Mouse (Mus musculus) embryonic facial prominence, embryonic 10.5 days (tissue): Measurements from ENCODE around the gene Notch2. TPM values are rescaled to one million over a fixed set of nuclear protein-coding genes. Genes with fewer than 3 reads are reported as not detected.

Experiments used
- DNase-seq: peaks from one replicate; pipeline ENCODE4 v3.0.0-alpha.2; 2017; ENCODE audit warnings: low spot score
- H3K27ac ChIP-seq: fragments of 300-500 bp; sonication (generic); replicated peaks from 2 replicates; pipeline ENCODE4 v1.5.1; 2016; ENCODE audit warnings: mild to moderate bottlenecking
- H3K27me3 ChIP-seq: fragments of 300-500 bp; sonication (generic); replicated peaks from 2 replicates; pipeline ENCODE4 v1.6.1; 2016; ENCODE audit warnings: low read depth, mild to moderate bottlenecking; ENCODE audit not compliant: poor library complexity, severe bottlenecking
- H3K36me3 ChIP-seq: fragments of 300-500 bp; sonication (generic); replicated peaks from 2 replicates; pipeline ENCODE4 v1.6.1; 2016; ENCODE audit warnings: mild to moderate bottlenecking, moderate library complexity
- H3K4me1 ChIP-seq: fragments of 300-500 bp; sonication (generic); 2 replicates; pipeline ENCODE4 v1.6.1; 2016
- H3K4me3 ChIP-seq: fragments of 300-500 bp; sonication (generic); 2 replicates; pipeline ENCODE4 v1.5.1; 2016; ENCODE audit warnings: mild to moderate bottlenecking, moderate library complexity
- H3K9me3 ChIP-seq: fragments of 300-500 bp; sonication (generic); 2 replicates; pipeline ENCODE4 v1.6.1; 2016; ENCODE audit warnings: mild to moderate bottlenecking
- WGBS: fragments of 180-500 bp; shearing (Covaris S2); methylation state at CpG from one replicate; pipeline ENCODE4 v1.1.7; 2016; 5-methylcytosine and 5-hydroxymethylcytosine counted together
- polyA plus RNA-seq: library from polyadenylated mRNA; unstranded; fragments of >200 nt; fragmentation: Nextera tagmentation; extraction: Ambion mirVana; gene quantifications from 2 replicates; pipeline ENCODE4 v1.2.1, GENCODE M21; 2016

Notch2 gene
- polyA plus RNA-seq, 1 experiment from 2014 or later, result 22.0 TPM

GRCm38 (mm10) chr3:98089702-98090101 is 76.4 kb downstream of the Notch2 start:
- 0 out of 2 replicates have a peak overlapping the region, but pooled peaks have one; percentile 40 for H3K27ac ChIP-seq
- H3K9me3 ChIP-seq, result no peaks in the 10 kb centered on the region
- peaks cover 65% of the 10 kb centered on the region for H3K4me1 ChIP-seq
- 78% methylated on average over 5 of the region's 5 CpGs for WGBS
- H3K36me3 ChIP-seq, result peaks cover 55% of the 10 kb centered on the region
- no peak overlapping the region for H3K4me3 ChIP-seq
- no peak for DNase-seq
- H3K27me3 ChIP-seq, result no peaks in the 10 kb centered on the region

GRCm38 (mm10) chr3:98090129-98090528 is 76.8 kb downstream of the Notch2 start:
- H3K27ac ChIP-seq, result 0 out of 2 replicates have a peak overlapping the region, but pooled peaks have one; percentile 40

GRCm38 (mm10) chr3:98092680-98093370 is 79.5 kb downstream of the Notch2 start:
- no peak for DNase-seq
- Histone ChIP-seq H3K36me3 (peaks cover 58% of the 10 kb centered on the region), H3K27me3 (no peaks in the 10 kb centered on the region), H3K4me3 (no peak overlapping the region), H3K4me1 (peaks cover 41% of the 10 kb centered on the region), H3K9me3 (no peaks in the 10 kb centered on the region), H3K27ac (no peak overlapping the region)
- 82% methylated on average over 10 of the region's 10 CpGs for WGBS

More at GRCm38 (mm10) chr3:98090129-98090528, 76.8 kb downstream of the Notch2 start:
- 86% methylated on average over 8 of the region's 8 CpGs for WGBS
- no peak for DNase-seq
- Histone ChIP-seq H3K36me3 (peaks cover 51% of the 10 kb centered on the region), H3K4me3 (no peak overlapping the region), H3K27me3 (no peaks in the 10 kb centered on the region), H3K4me1 (peaks cover 65% of the 10 kb centered on the region), H3K9me3 (no peaks in the 10 kb centered on the region)

GRCm38 (mm10) chr3:98093954-98094353 is 80.6 kb downstream of the Notch2 start:
- peaks cover 39% of the 10 kb centered on the region for H3K4me1 ChIP-seq
- DNase-seq, result no peak
- H3K9me3 ChIP-seq, result no peaks in the 10 kb centered on the region
- 66% methylated on average over 5 of the region's 5 CpGs for WGBS
- H3K4me3 ChIP-seq, result no peak overlapping the region
- no peaks in the 10 kb centered on the region for H3K27me3 ChIP-seq
- H3K36me3 ChIP-seq, result peaks cover 60% of the 10 kb centered on the region
- H3K27ac ChIP-seq, result no peak overlapping the region

- no peaks in the 10 kb centered on the region for H3K27me3 ChIP-seq
- 85% methylated on average over 17 of the region's 17 CpGs for WGBS
- H3K36me3 ChIP-seq, result peaks cover 65% of the 10 kb centered on the region
- no peak overlapping the region for H3K4me3 ChIP-seq
- 0 out of 2 replicates have a peak overlapping the region, but pooled peaks have one; percentile 7 for H3K27ac ChIP-seq
- no peak for DNase-seq
- H3K4me1 ChIP-seq, result peaks cover 33% of the 10 kb centered on the region
- no peaks in the 10 kb centered on the region for H3K9me3 ChIP-seq
These were observed 81.6 kb downstream of the Notch2 start for GRCm38 (mm10) chr3:98094629-98095583.

GRCm38 (mm10) chr3:98096981-98097380 is 83.7 kb downstream of the Notch2 start:
- Histone ChIP-seq H3K4me3 (no peak overlapping the region), H3K27ac (no peak overlapping the region), H3K4me1 (peaks cover 42% of the 10 kb centered on the region), H3K27me3 (no peaks in the 10 kb centered on the region), H3K36me3 (peaks cover 73% of the 10 kb centered on the region), H3K9me3 (no peaks in the 10 kb centered on the region)
- no peak for DNase-seq
- WGBS, result 88% methylated on average over 7 of the region's 7 CpGs

GRCm38 (mm10) chr3:98098676-98099075 is 85.3 kb downstream of the Notch2 start:
- H3K4me3 ChIP-seq, result no peak overlapping the region
- no peak for DNase-seq
- peaks cover 12% of the 10 kb centered on the region for H3K9me3 ChIP-seq
- WGBS, result 87% methylated on average over 5 of the region's 5 CpGs
- no peaks in the 10 kb centered on the region for H3K27me3 ChIP-seq
- H3K27ac ChIP-seq, result no peak overlapping the region
- peaks cover 37% of the 10 kb centered on the region for H3K4me1 ChIP-seq
- H3K36me3 ChIP-seq, result peaks cover 81% of the 10 kb centered on the region

GRCm38 (mm10) chr3:98099287-98099686 is 86.0 kb downstream of the Notch2 start:
- peaks cover 84% of the 10 kb centered on the region for H3K36me3 ChIP-seq
- H3K9me3 ChIP-seq, result peaks cover 12% of the 10 kb centered on the region
- WGBS, result 87% methylated on average over 10 of the region's 10 CpGs
- H3K27me3 ChIP-seq, result no peaks in the 10 kb centered on the region
- DNase-seq, result no peak
- no peak overlapping the region for H3K4me3 ChIP-seq
- H3K4me1 ChIP-seq, result peaks cover 34% of the 10 kb centered on the region
- no peak overlapping the region for H3K27ac ChIP-seq

- Histone ChIP-seq H3K27ac (peak overlapping the region; percentile 58), H3K9me3 (peaks cover 12% of the 10 kb centered on the region), H3K4me3 (no peak overlapping the region), H3K36me3 (peaks cover 98% of the 10 kb centered on the region), H3K4me1 (peaks cover 45% of the 10 kb centered on the region), H3K27me3 (no peaks in the 10 kb centered on the region)
- peak; percentile 78 for DNase-seq
- WGBS, result 39% methylated on average over 10 of the region's 10 CpGs
These were observed 88.2 kb downstream of the Notch2 start for GRCm38 (mm10) chr3:98101541-98101940.

GRCm38 (mm10) chr3:98104851-98105471 is 91.6 kb downstream of the Notch2 start:
- WGBS, result 56% methylated on average over 9 of the region's 9 CpGs
- H3K9me3 ChIP-seq, result peaks cover 12% of the 10 kb centered on the region
- peaks cover 45% of the 10 kb centered on the region for H3K4me1 ChIP-seq
- H3K4me3 ChIP-seq, result no peak overlapping the region
- H3K27ac ChIP-seq, result peak overlapping the region; percentile 52; the same call in 1 of the 2 replicates
- DNase-seq, result no peak
- peaks cover 100% of the 10 kb centered on the region for H3K36me3 ChIP-seq
- H3K27me3 ChIP-seq, result no peaks in the 10 kb centered on the region

- DNase-seq, result no peak
- no peaks in the 10 kb centered on the region for H3K27me3 ChIP-seq
- peaks cover 12% of the 10 kb centered on the region for H3K9me3 ChIP-seq
- H3K27ac ChIP-seq, result peak overlapping the region; percentile 68
- WGBS, result 88% methylated on average over 6 of the region's 6 CpGs
- no peak overlapping the region for H3K4me3 ChIP-seq
- H3K36me3 ChIP-seq, result peaks cover 95% of the 10 kb centered on the region
- H3K4me1 ChIP-seq, result peaks cover 45% of the 10 kb centered on the region
These were observed 92.2 kb downstream of the Notch2 start for GRCm38 (mm10) chr3:98105496-98105895.

- Histone ChIP-seq H3K27me3 (no peaks in the 10 kb centered on the region), H3K4me3 (no peak overlapping the region), H3K36me3 (peaks cover 95% of the 10 kb centered on the region), H3K27ac (peak overlapping the region; percentile 68), H3K4me1 (peaks cover 39% of the 10 kb centered on the region), H3K9me3 (peaks cover 12% of the 10 kb centered on the region)
- WGBS, result 63% methylated on average over 4 of the region's 4 CpGs
- DNase-seq, result no peak
These were observed 92.8 kb downstream of the Notch2 start for GRCm38 (mm10) chr3:98106115-98106514.
